Mouse (Mus musculus): ENCODE measurements around the gene AF366264. TPM values are rescaled to one million over a fixed set of nuclear protein-coding genes. Genes with fewer than 3 reads are reported as not detected.
"Not testable (repeated sequence)": the region's sequence is repeated elsewhere in the genome, so short reads cannot be mapped to it uniquely, and the experiment has no call there.

Gene AF366264
- polyA plus RNA-seq (2012), result not detected in 2 replicates

- not testable (repeated sequence) for H3K27me3 ChIP-seq (ENCODE audit: control insufficient read depth); H3K36me3 ChIP-seq (ENCODE audit: control insufficient read depth); H3K9me3 ChIP-seq (ENCODE audit: control insufficient read depth, low read length); H3K4me3 ChIP-seq (replicated peaks); H3K4me1 ChIP-seq (ENCODE audit: control insufficient read depth)
Measured at GRCm38 (mm10) chr8:13838289-13838688, at the start of gene AF366264. TSS of gene AF366264 (minus strand) at chr8:13838389.

- not testable (repeated sequence) for H3K4me3 ChIP-seq (replicated peaks); H3K9me3 ChIP-seq (ENCODE audit: control insufficient read depth, low read length); H3K4me1 ChIP-seq (ENCODE audit: control insufficient read depth); H3K36me3 ChIP-seq (ENCODE audit: control insufficient read depth); H3K27me3 ChIP-seq (ENCODE audit: control insufficient read depth)
Measured at GRCm38 (mm10) chr8:13843286-13843685, 5.1 kb upstream of the AF366264 start.

DNA sequence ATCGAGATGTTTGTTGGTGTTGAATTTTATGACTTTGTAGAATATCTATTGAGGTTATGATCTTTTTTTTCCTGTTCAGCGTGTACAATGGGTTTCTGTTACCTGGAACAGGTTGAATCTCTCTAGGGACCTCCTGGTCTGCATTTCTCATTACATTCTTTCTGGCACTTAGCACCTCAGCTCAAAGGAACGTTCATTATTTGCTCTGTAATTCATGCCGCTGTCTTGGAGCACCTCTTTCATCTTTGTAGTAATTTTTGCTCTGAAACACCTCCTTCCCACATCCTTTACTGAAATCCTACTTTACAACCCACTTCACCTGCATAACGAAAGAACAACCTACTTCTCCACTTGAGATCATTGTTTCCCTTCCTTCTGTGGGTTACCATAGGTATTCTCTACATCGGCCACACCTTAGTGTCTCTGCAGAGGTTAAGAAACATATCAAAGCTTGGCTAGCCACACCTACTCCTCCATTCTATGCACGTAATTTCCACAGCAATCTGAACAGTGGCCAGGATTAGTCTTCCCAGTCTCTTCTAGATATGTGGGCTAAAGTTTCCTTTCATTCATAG is 9.5 kb downstream of the AF366264 start:
- no peak for TF ChIP-seq GATA1 (IDR thresholded peaks at IDR 0.05; ENCODE audit: low read length)
- TF ChIP-seq TAL1 (IDR thresholded peaks at IDR 0.05; ENCODE audit: low read length), result no peak
- no peaks in the 10 kb centered on the region for H3K36me3 ChIP-seq (ENCODE audit: control insufficient read depth)
- no peaks in the 10 kb centered on the region for H3K9me3 ChIP-seq (ENCODE audit: control insufficient read depth, low read length)
- H3K27me3 ChIP-seq (ENCODE audit: control insufficient read depth), result no peaks in the 10 kb centered on the region
- no peak overlapping the region for H3K4me3 ChIP-seq (replicated peaks)
- H3K4me1 ChIP-seq (ENCODE audit: control insufficient read depth), result no peaks in the 10 kb centered on the region

DNA sequence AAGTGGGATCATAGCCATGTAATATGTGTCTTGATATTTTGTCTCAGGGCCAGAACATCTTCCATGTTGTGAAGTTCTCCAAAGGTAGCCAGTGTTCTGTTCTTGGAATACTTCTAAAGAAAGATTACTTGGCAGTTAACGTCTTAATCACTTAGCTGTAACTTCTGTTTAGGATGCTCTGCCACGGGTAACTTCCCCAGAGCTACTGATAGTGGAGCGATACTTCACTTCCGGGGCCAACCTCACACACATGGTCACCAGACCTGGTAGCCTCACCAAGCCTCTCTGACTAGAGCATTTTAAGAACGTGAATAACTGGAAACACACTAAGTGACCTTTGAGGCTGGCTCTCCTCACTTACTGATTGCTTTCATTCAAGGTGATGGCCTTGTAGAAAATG is 38.6 kb downstream of the AF366264 start:
- Histone ChIP-seq H3K4me3 (replicated peaks) (no peak overlapping the region), H3K27me3 (ENCODE audit: control insufficient read depth) (no peaks in the 10 kb centered on the region), H3K4me1 (ENCODE audit: control insufficient read depth) (no peaks in the 10 kb centered on the region), H3K9me3 (ENCODE audit: control insufficient read depth, low read length) (no peaks in the 10 kb centered on the region), H3K36me3 (ENCODE audit: control insufficient read depth) (peaks cover 37% of the 10 kb centered on the region)
- TF ChIP-seq GATA1 (IDR thresholded peaks at IDR 0.05; ENCODE audit: low read length), result no peak
- TF ChIP-seq TAL1 (IDR thresholded peaks at IDR 0.05; ENCODE audit: low read length), result no peak

GRCm38 (mm10) chr8:13797676-13798075 is 40.5 kb downstream of the AF366264 start:
- Histone ChIP-seq H3K27me3 (ENCODE audit: control insufficient read depth) (no peaks in the 10 kb centered on the region), H3K4me3 (replicated peaks) (no peak overlapping the region), H3K9me3 (ENCODE audit: control insufficient read depth, low read length) (no peaks in the 10 kb centered on the region), H3K36me3 (ENCODE audit: control insufficient read depth) (peaks cover 49% of the 10 kb centered on the region), H3K4me1 (ENCODE audit: control insufficient read depth) (no peaks in the 10 kb centered on the region)
- TF ChIP-seq TAL1 (IDR thresholded peaks at IDR 0.05; ENCODE audit: low read length) (no peak), GATA1 (IDR thresholded peaks at IDR 0.05; ENCODE audit: low read length) (no peak)

DNA sequence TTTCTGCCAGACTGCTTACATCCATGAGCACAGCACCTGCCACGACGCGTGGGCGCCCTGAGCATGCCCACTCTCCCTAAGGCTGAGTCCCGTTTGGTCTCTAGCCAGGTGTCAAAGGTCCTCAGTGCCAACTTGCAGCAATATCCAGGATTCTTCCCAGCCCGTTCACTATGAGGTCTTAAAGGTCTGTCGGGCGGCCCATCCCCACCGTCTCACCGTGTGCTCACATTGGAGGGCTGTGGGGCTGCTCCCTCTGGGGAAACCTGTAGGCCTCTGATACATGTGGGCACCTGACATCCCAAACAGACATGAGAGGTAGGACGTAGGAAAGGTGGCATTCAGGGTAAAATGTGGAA is 44.5 kb downstream of the AF366264 start:
- Histone ChIP-seq H3K36me3 (ENCODE audit: control insufficient read depth) (peaks cover 63% of the 10 kb centered on the region), H3K27me3 (ENCODE audit: control insufficient read depth) (no peaks in the 10 kb centered on the region), H3K4me3 (replicated peaks) (no peak overlapping the region), H3K4me1 (ENCODE audit: control insufficient read depth) (no peaks in the 10 kb centered on the region), H3K9me3 (ENCODE audit: control insufficient read depth, low read length) (no peaks in the 10 kb centered on the region)
- TF ChIP-seq TAL1 (IDR thresholded peaks at IDR 0.05; ENCODE audit: low read length) (no peak), GATA1 (IDR thresholded peaks at IDR 0.05; ENCODE audit: low read length) (no peak)

- H3K9me3 ChIP-seq (ENCODE audit: control insufficient read depth, low read length), result no peaks in the 10 kb centered on the region
- H3K4me3 ChIP-seq (replicated peaks), result no peak overlapping the region
- peaks cover 62% of the 10 kb centered on the region for H3K36me3 ChIP-seq (ENCODE audit: control insufficient read depth)
- H3K4me1 ChIP-seq (ENCODE audit: control insufficient read depth), result no peaks in the 10 kb centered on the region
- TF ChIP-seq GATA1 (IDR thresholded peaks at IDR 0.05; ENCODE audit: low read length) (no peak), TAL1 (IDR thresholded peaks at IDR 0.05; ENCODE audit: low read length) (no peak)
- no peaks in the 10 kb centered on the region for H3K27me3 ChIP-seq (ENCODE audit: control insufficient read depth)
Measured at GRCm38 (mm10) chr8:13793097-13793745, 45.0 kb downstream of the AF366264 start.

DNA sequence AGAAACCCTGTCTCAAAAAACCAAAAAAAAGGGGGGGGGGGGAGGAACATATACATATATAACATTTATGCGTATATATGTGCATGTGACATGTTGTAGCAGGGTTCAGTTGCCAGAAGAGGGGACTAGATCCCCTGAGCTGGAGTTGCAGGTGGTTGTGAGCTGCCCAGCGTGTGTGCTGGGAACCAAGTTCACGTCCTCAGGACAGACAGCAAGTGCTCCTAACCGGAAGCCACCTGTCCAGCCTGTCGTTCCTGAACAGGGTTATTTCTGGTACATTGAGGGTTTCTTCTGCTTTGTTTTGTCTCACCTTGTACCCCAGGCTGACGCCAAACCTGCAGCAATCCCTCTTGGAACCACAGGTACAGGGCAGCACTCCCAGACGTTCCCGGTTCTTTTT is 48.6 kb downstream of the AF366264 start:
- H3K4me1 ChIP-seq (ENCODE audit: control insufficient read depth), result peaks cover 18% of the 10 kb centered on the region
- TF ChIP-seq GATA1 (IDR thresholded peaks at IDR 0.05; ENCODE audit: low read length), result no peak
- TF ChIP-seq TAL1 (IDR thresholded peaks at IDR 0.05; ENCODE audit: low read length), result no peak
- H3K9me3 ChIP-seq (ENCODE audit: control insufficient read depth, low read length), result no peaks in the 10 kb centered on the region
- H3K4me3 ChIP-seq (replicated peaks), result no peak overlapping the region
- no peaks in the 10 kb centered on the region for H3K27me3 ChIP-seq (ENCODE audit: control insufficient read depth)
- peaks cover 39% of the 10 kb centered on the region for H3K36me3 ChIP-seq (ENCODE audit: control insufficient read depth)

GRCm38 (mm10) chr8:13785764-13786299 is 52.4 kb downstream of the AF366264 start:
- H3K9me3 ChIP-seq (ENCODE audit: control insufficient read depth, low read length), result no peaks in the 10 kb centered on the region
- TF ChIP-seq GATA1 (IDR thresholded peaks at IDR 0.05; ENCODE audit: low read length), result no peak
- no peak for TF ChIP-seq TAL1 (IDR thresholded peaks at IDR 0.05; ENCODE audit: low read length)
- peaks cover 34% of the 10 kb centered on the region for H3K36me3 ChIP-seq (ENCODE audit: control insufficient read depth)
- H3K4me1 ChIP-seq (ENCODE audit: control insufficient read depth), result peaks cover 28% of the 10 kb centered on the region
- H3K4me3 ChIP-seq (replicated peaks), result peak overlapping the region; percentile 86
- no peaks in the 10 kb centered on the region for H3K27me3 ChIP-seq (ENCODE audit: control insufficient read depth)
